Mouse (Mus musculus): ENCODE measurements around the gene Ulk1. TPM values are rescaled to one million over a fixed set of nuclear protein-coding genes. Genes with fewer than 3 reads are reported as not detected.

Ulk1 gene
- polyA plus RNA-seq, 1 experiment from 2014 or later, result 6.5 TPM

DNA sequence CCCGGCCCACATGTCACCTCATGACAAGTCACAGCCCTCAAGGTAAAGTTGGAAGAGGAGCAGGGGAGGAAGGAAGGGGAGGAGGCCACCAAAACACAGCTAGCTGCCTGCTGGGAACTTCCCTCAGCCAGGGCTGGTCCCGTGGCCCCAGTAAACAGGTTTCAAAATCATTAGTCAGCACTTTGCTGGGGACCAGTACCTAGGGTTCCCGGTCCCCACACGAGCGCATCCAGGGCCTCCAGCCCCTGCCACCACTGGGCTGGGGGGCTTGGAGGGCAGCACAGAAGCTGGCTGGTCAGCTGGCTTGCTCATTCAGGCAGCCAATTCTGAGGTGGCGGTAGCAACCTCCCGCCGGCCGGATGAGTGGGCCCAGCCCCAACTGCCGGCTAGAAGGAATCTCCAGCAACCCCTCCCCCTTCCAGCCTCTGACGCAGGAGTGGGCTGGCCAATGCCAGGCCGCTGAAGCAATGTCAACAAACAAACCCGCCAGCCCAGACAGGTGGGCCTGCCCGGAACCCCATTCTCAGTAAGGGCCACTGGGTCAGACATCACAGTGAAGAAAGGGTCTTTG is 1.8 kb downstream of the Ulk1 start:
- H3K27ac ChIP-seq (replicated peaks), result peak overlapping the region; percentile 96
- ATAC-seq (ENCODE audit: low FRiP score, low TSS enrichment) (peak; percentile 77), DNase-seq (ENCODE audit: low spot score) (peak; percentile 92)
- no peak for TF ChIP-seq CTCF (IDR thresholded peaks at IDR 0.05; ENCODE audit: low read depth)
- TF ChIP-seq EP300 (optimal IDR thresholded peaks at IDR 0.05), result no peak
- no peaks in the 10 kb centered on the region for H3K9me3 ChIP-seq (ENCODE audit: control insufficient read depth, low read length)
- peak overlapping the region; percentile 95 for H3K4me2 ChIP-seq (replicated peaks; ENCODE audit: low read depth)
- peak overlapping the region; percentile 93 for H3K4me3 ChIP-seq (ENCODE audit: low read depth, low read length)
- peak overlapping the region; percentile 99 for H3K9ac ChIP-seq (ENCODE audit: low read length)
- H3K4me1 ChIP-seq (replicated peaks; ENCODE audit: control insufficient read depth, insufficient read depth), result peaks cover 2% of the 10 kb centered on the region; the same call in 1 of the 2 replicates
- H3K27me3 ChIP-seq (ENCODE audit: control insufficient read depth, insufficient read depth, low read length), result no peaks in the 10 kb centered on the region
- H3K36me3 ChIP-seq (ENCODE audit: control insufficient read depth, insufficient read depth, low read length), result no peaks in the 10 kb centered on the region
- WGBS, result 1% methylated on average over 14 of the region's 14 CpGs

DNA sequence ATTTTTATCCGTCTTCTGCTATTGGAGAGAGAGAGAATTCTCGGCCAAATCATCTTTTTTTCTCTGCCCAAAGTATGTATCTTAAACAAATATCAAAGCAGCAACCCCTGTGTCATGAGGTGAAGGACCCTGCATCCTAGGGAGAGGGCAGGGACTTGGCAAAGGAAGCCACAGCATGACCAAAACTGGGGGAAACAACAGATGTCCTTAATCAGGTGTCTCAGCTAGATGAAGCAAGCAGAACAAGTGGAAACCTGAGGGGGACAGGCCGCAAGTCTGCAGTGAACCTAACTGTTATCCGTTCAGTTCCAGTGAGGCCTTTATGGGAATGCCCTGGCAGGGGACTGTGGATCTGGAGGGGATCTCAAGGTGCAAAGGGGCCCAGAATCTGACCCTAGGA is 2.4 kb downstream of the Ulk1 start:
- Histone ChIP-seq H3K9ac (ENCODE audit: low read length) (peak overlapping the region; percentile 99), H3K4me2 (replicated peaks; ENCODE audit: low read depth) (peak overlapping the region; percentile 95), H3K4me3 (ENCODE audit: low read depth, low read length) (peak overlapping the region; percentile 93), H3K4me1 (replicated peaks; ENCODE audit: control insufficient read depth, insufficient read depth) (peaks cover 2% of the 10 kb centered on the region; the same call in 1 of the 2 replicates), H3K9me3 (ENCODE audit: control insufficient read depth, low read length) (no peaks in the 10 kb centered on the region), H3K27me3 (ENCODE audit: control insufficient read depth, insufficient read depth, low read length) (no peaks in the 10 kb centered on the region), H3K36me3 (ENCODE audit: control insufficient read depth, insufficient read depth, low read length) (no peaks in the 10 kb centered on the region), H3K27ac (replicated peaks) (peak overlapping the region; percentile 96)
- no peak for TF ChIP-seq EP300 (optimal IDR thresholded peaks at IDR 0.05)
- no peak for TF ChIP-seq CTCF (IDR thresholded peaks at IDR 0.05; ENCODE audit: low read depth)
- DNase-seq (ENCODE audit: low spot score) (no peak), ATAC-seq (ENCODE audit: low FRiP score, low TSS enrichment) (no peak)
- WGBS, result 67% methylated on average over 4 of the region's 4 CpGs

GRCm38 (mm10) chr5:110806676-110807075 is 3.2 kb downstream of the Ulk1 start:
- Histone ChIP-seq H3K4me3 (ENCODE audit: low read depth, low read length) (no peak overlapping the region), H3K27ac (replicated peaks) (no peak overlapping the region), H3K4me2 (replicated peaks; ENCODE audit: low read depth) (no peak overlapping the region), H3K9ac (ENCODE audit: low read length) (no peak overlapping the region), H3K4me1 (replicated peaks; ENCODE audit: control insufficient read depth, insufficient read depth) (peaks cover 2% of the 10 kb centered on the region; the same call in 1 of the 2 replicates), H3K27me3 (ENCODE audit: control insufficient read depth, insufficient read depth, low read length) (no peaks in the 10 kb centered on the region), H3K36me3 (ENCODE audit: control insufficient read depth, insufficient read depth, low read length) (no peaks in the 10 kb centered on the region), H3K9me3 (ENCODE audit: control insufficient read depth, low read length) (no peaks in the 10 kb centered on the region)
- ATAC-seq (ENCODE audit: low FRiP score, low TSS enrichment) (no peak), DNase-seq (ENCODE audit: low spot score) (no peak)
- WGBS, result 72% methylated on average over 1 of the region's 1 CpGs
- TF ChIP-seq CTCF (IDR thresholded peaks at IDR 0.05; ENCODE audit: low read depth), result no peak
- TF ChIP-seq EP300 (optimal IDR thresholded peaks at IDR 0.05), result no peak

DNA sequence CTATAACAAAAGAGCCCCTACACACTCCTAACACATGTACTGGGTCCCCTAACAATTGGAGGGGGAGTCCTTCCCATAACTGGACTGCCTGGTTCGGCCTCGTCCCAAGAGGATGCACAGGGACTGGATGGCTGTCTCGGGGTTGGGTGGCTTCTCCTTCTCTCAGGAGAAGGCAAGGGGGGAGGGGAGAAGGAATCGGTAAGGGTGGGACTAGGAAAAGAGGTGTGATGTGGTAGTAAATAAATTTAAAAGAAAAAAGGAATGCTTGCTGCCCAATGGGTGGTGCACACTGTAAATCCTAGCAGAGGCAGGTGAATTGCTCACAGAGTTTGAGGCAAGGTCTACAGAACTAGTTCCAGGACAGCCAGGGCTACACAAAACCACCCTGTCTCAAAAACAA is 3.7 kb downstream of the Ulk1 start:
- no peak for DNase-seq (ENCODE audit: low spot score)
- Histone ChIP-seq H3K36me3 (ENCODE audit: control insufficient read depth, insufficient read depth, low read length) (0 out of 2 replicates have a peak, but pooled peaks cover 4% of the 10 kb centered on the region), H3K4me3 (ENCODE audit: low read depth, low read length) (no peak overlapping the region), H3K27ac (replicated peaks) (no peak overlapping the region), H3K9ac (ENCODE audit: low read length) (0 out of 2 replicates have a peak overlapping the region, but pooled peaks have one; percentile 13), H3K4me2 (replicated peaks; ENCODE audit: low read depth) (no peak overlapping the region), H3K4me1 (replicated peaks; ENCODE audit: control insufficient read depth, insufficient read depth) (peaks cover 2% of the 10 kb centered on the region; the same call in 1 of the 2 replicates), H3K9me3 (ENCODE audit: control insufficient read depth, low read length) (no peaks in the 10 kb centered on the region), H3K27me3 (ENCODE audit: control insufficient read depth, insufficient read depth, low read length) (no peaks in the 10 kb centered on the region)
- WGBS, result 78% methylated on average over 4 of the region's 4 CpGs
- no peak for TF ChIP-seq CTCF (IDR thresholded peaks at IDR 0.05; ENCODE audit: low read depth)
- TF ChIP-seq EP300 (optimal IDR thresholded peaks at IDR 0.05), result no peak
- ATAC-seq (ENCODE audit: low FRiP score, low TSS enrichment), result no peak

GRCm38 (mm10) chr5:110804012-110804743 is 5.7 kb downstream of the Ulk1 start:
- H3K36me3 ChIP-seq (ENCODE audit: control insufficient read depth, insufficient read depth, low read length), result peaks cover 12% of the 10 kb centered on the region
- H3K27ac ChIP-seq (replicated peaks), result no peak overlapping the region
- ATAC-seq (ENCODE audit: low FRiP score, low TSS enrichment) (no peak), DNase-seq (ENCODE audit: low spot score) (no peak)
- no peak overlapping the region for H3K4me2 ChIP-seq (replicated peaks; ENCODE audit: low read depth)
- WGBS, result 75% methylated on average over 7 of the region's 7 CpGs
- H3K27me3 ChIP-seq (ENCODE audit: control insufficient read depth, insufficient read depth, low read length), result no peaks in the 10 kb centered on the region
- no peaks in the 10 kb centered on the region for H3K9me3 ChIP-seq (ENCODE audit: control insufficient read depth, low read length)
- H3K9ac ChIP-seq (ENCODE audit: low read length), result no peak overlapping the region
- H3K4me1 ChIP-seq (replicated peaks; ENCODE audit: control insufficient read depth, insufficient read depth), result peaks cover 2% of the 10 kb centered on the region; the same call in 1 of the 2 replicates
- H3K4me3 ChIP-seq (ENCODE audit: low read depth, low read length), result no peak overlapping the region
- TF ChIP-seq CTCF (IDR thresholded peaks at IDR 0.05; ENCODE audit: low read depth) (no peak), EP300 (optimal IDR thresholded peaks at IDR 0.05) (no peak)

DNA sequence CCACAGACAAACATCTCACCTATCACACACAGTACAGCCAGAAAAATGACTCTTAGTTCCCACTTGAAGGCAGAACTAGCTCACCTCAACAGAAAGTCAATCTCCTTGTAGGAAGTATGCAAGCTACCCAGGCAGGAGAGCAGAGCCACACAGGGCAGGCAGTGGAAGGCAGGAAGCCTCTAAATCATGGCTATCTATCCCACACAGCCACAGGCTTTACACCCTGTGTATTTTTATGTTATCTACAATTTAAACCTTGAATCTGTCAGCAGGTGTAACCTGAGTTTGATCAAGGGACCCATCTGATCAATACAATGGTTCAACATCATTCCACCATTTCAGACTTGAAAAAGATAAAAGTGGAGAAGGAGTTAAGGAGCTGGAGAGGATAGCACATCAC is 7.1 kb downstream of the Ulk1 start:
- DNase-seq (ENCODE audit: low spot score), result no peak
- H3K4me3 ChIP-seq (ENCODE audit: low read depth, low read length), result no peak overlapping the region
- no peak for TF ChIP-seq CTCF (IDR thresholded peaks at IDR 0.05; ENCODE audit: low read depth)
- no peak for TF ChIP-seq EP300 (optimal IDR thresholded peaks at IDR 0.05)
- no peaks in the 10 kb centered on the region for H3K9me3 ChIP-seq (ENCODE audit: control insufficient read depth, low read length)
- ATAC-seq (ENCODE audit: low FRiP score, low TSS enrichment), result no peak
- peaks cover under 1% of the 10 kb centered on the region; the same call in 1 of the 2 replicates for H3K4me1 ChIP-seq (replicated peaks; ENCODE audit: control insufficient read depth, insufficient read depth)
- no peak overlapping the region for H3K27ac ChIP-seq (replicated peaks)
- no peak overlapping the region for H3K4me2 ChIP-seq (replicated peaks; ENCODE audit: low read depth)
- H3K27me3 ChIP-seq (ENCODE audit: control insufficient read depth, insufficient read depth, low read length), result no peaks in the 10 kb centered on the region
- H3K36me3 ChIP-seq (ENCODE audit: control insufficient read depth, insufficient read depth, low read length), result peaks cover 14% of the 10 kb centered on the region
- no peak overlapping the region for H3K9ac ChIP-seq (ENCODE audit: low read length)

Data from stomach, postnatal 0 days (tissue).